Mouse (Mus musculus) heart, postnatal 0 days (tissue): ENCODE data around the gene Sema5a.

Experiments
- CTCF ChIP-seq: IDR thresholded peaks from 2 replicates; pipeline ENCODE4 v1.5.1; 2016; ENCODE audit warnings: antibody characterized with exemption, control low read depth, low read depth
- EP300 ChIP-seq: IDR thresholded peaks from 2 replicates; pipeline ENCODE4 v1.6.1; 2016; ENCODE audit warnings: antibody characterized with exemption, low read depth

DNA sequence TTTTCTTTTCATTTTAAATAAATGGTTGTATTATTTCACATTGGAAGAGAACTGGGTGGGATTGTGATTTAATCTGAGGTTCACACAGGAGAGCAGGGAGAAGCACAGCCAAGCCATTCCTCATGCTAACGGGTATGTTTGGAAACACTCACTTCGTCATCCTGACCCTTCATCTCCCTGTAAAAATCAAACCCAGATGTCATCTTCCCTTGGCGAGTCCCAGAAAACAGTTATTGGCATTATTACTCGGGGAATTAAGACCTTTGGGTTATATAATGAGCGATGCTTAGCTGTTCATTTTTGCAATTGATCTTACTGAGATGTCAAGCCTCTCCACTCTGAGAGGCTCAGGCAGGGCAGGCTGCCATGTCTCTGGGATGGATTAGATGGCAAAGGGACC is 46.0 kb upstream of the Sema5a start:
- no peak for TF ChIP-seq CTCF
- no peak for TF ChIP-seq EP300
